22 mouse cellular contexts compared by ENCODE assay signal in the genomic region with DNA sequence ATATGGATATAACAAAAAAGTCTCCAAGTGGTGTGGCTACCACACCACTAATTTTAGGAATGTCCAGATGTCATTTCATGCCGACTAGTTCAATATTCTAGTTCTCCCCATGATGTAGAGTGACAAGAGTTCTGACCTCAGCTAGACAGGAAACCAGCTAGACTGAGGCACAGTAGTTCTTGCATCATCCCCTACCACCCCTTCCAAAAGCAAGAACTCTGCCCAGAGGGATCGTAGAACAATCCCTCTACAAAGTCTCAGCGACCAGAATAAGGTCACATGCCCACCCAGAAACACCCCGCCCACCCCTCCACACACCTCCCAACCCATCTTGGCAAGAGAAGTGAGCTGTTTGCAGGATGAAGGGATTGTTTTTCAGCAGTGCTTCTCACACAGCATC. TPM values are rescaled to one million over a fixed set of nuclear protein-coding genes. Genes with fewer than 3 reads are reported as not detected.
DNase-seq lines count a peak whose midpoint lies in the region; ATAC-seq and TF ChIP-seq lines count a peak whose summit lies in the region.
"Had no signal": no experiment of that assay in that cellular context is flagged by ENCODE, and none has a peak within 500 bp of the region (broad histone marks: within the 10 kb centered on the region; RNA-seq: fewer than 3 reads in every experiment).

No protein-coding gene starts in this region.

- DNase-seq in thymus, adult 2 months = no peak
- DNase-seq in thymus, postnatal 36 days = no peak
- no peak for DNase-seq in urinary bladder, postnatal 10 days (ENCODE audit: low spot score)
- DNase-seq in B cell, adult 2 months = no peak
- DNase-seq: adrenal gland, postnatal 10 days; cerebellum, adult 2 months; cerebellum, postnatal 36 days; gastrocnemius, postnatal 25 days; heart, postnatal 4 days; kidney, adult 9 months; kidney, postnatal 25 days; liver, postnatal 0 days had no signal

- H3K79me2 ChIP-seq in macrophage (ENCODE audit: inconsistent target) = no peaks in the 10 kb centered on the region

- peak overlapping the region; percentile 34 for H3K27ac ChIP-seq in thymus, adult 2 months (ENCODE audit: control insufficient read depth, insufficient read depth, low read length)
- H3K27ac ChIP-seq in macrophage = peak overlapping the region; percentile 13; the same call in 1 of the 2 replicates
- H3K27ac ChIP-seq: hindbrain, embryonic 15.5 days; limb, embryonic 12.5 days had no signal

- no peak overlapping the region for H3K4me3 ChIP-seq in thymus, adult 2 months (ENCODE audit: control insufficient read depth, insufficient read depth, low read length)
- H3K4me3 ChIP-seq in macrophage (ENCODE audit: inconsistent target) = no peak overlapping the region
- H3K4me3 ChIP-seq: hindbrain, embryonic 15.5 days; limb, embryonic 12.5 days; midbrain, embryonic 12.5 days had no signal

- TF ChIP-seq POLR2A in thymus, adult 2 months (IDR thresholded peaks at IDR 0.05; ENCODE audit: control insufficient read depth, extremely low read depth, insufficient read depth, low read length, poor library complexity) = no peak

- peak; percentile 48 for ATAC-seq in activated CD4-positive, CD25-positive, alpha-beta regulatory T cell, adult 4 months
- ATAC-seq in erythroid progenitor cell, adult 5-6 weeks (replicated peaks; ENCODE audit: low FRiP score, poor library complexity, severe bottlenecking) = no peak
- ATAC-seq: intestine, embryonic 16.5 days; liver, postnatal 0 days; lung, postnatal 0 days; Patski had no signal

- peaks cover 19% of the 10 kb centered on the region for H3K4me1 ChIP-seq in thymus, adult 2 months (replicated peaks; ENCODE audit: control insufficient read depth, insufficient read depth, low read length)
- H3K4me1 ChIP-seq: hindbrain, embryonic 15.5 days had no signal

- no peaks in the 10 kb centered on the region for H3K36me3 ChIP-seq in thymus, adult 2 months (ENCODE audit: control insufficient read depth, insufficient read depth, low read length)
- H3K36me3 ChIP-seq in macrophage (ENCODE audit: inconsistent target) = no peaks in the 10 kb centered on the region
- H3K36me3 ChIP-seq: hindbrain, embryonic 15.5 days; limb, embryonic 12.5 days; midbrain, embryonic 12.5 days had no signal

- 10% methylated on average over 4 of the region's 4 CpGs for WGBS in thymus, adult 2 months
- WGBS in macrophage (ENCODE audit: missing documents) = 33% methylated on average over 4 of the region's 4 CpGs

- TF ChIP-seq CTCF in thymus, adult 2 months (IDR thresholded peaks at IDR 0.05; ENCODE audit: borderline replicate concordance, control insufficient read depth, extremely low read depth, insufficient read depth, low read length, poor library complexity) = no peak

- H3K27me3 ChIP-seq in thymus, adult 2 months (ENCODE audit: control insufficient read depth, insufficient read depth, low read length) = no peaks in the 10 kb centered on the region
- H3K27me3 ChIP-seq: hindbrain, embryonic 15.5 days; limb, embryonic 12.5 days; Patski had no signal

RNA-seq across cellular contexts. Expression of gene Arhgap25, which starts 14.4 kb away (rescaled TPM):
- polyA plus RNA-seq in thymus, adult 2 months (2012; rRNA removed) = 17.2 TPM in 2 replicates
- 10 to 100 TPM; 76.6 to 80.0 TPM for polyA plus RNA-seq in activated CD4-positive, CD25-positive, alpha-beta regulatory T cell, adult 4 months (2017; shearing (Covaris generic))
- 100 to 1,000 TPM in 17 of 26 experiments, 10 to 100 TPM in 9; 16.9 to 236 (median 130) TPM for total RNA-seq in macrophage (2018; cell fraction: chromatin; rRNA removed)
- total RNA-seq in macrophage (2018; cell fraction: cytosol; rRNA removed) = 100 to 1,000 TPM in 2 of 26 experiments, 10 to 100 TPM in 24; 20.6 to 107 (median 78.6) TPM
- total RNA-seq in macrophage (2018; cell fraction: nucleus; rRNA removed) = 100 to 1,000 TPM in 15 of 26 experiments, 10 to 100 TPM in 11; 20.6 to 179 (median 118) TPM
- 57.1 to 128 TPM (median 92.0 TPM) in 3 replicates for polyA plus RNA-seq in macrophage (2018)
- 3.2 and 7.1 TPM in 2 replicates for total RNA-seq in erythroid progenitor cell, adult 5-6 weeks (2015; ENCODE audit: low replicate concordance)
- 8.6 and 11.2 TPM in 2 replicates for total RNA-seq in erythroid progenitor cell, adult 5-6 weeks (2017; ENCODE audit: low replicate concordance)
- polyA plus RNA-seq: C2C12 had no signal

RNA-seq across cellular contexts. Expression of gene Prokr1, which starts 43.1 kb away (rescaled TPM):
- 0.20 and 0.26 TPM in 2 replicates for polyA plus RNA-seq in thymus, adult 2 months (2012; rRNA removed)
- polyA plus RNA-seq in activated CD4-positive, CD25-positive, alpha-beta regulatory T cell, adult 4 months (2017; shearing (Covaris generic)) = not detected
- 1 to 10 TPM in 1 of 26 experiments, under 1 TPM in 10, not detected in 15; 0.15 to 1.4 (median 0.33) TPM for total RNA-seq in macrophage (2018; cell fraction: chromatin; rRNA removed)
- total RNA-seq in macrophage (2018; cell fraction: cytosol; rRNA removed) = 1 to 10 TPM in 8 of 26 experiments, under 1 TPM in 18; 0.14 to 1.4 (median 0.38) TPM
- 1 to 10 TPM in 5 of 26 experiments, under 1 TPM in 21; 0.19 to 2.3 (median 0.67) TPM for total RNA-seq in macrophage (2018; cell fraction: nucleus; rRNA removed)
- 0.82 to 2.6 TPM (median 1.1 TPM) in 3 replicates for polyA plus RNA-seq in macrophage (2018)
- 6.5 and 8.4 TPM in 2 replicates for total RNA-seq in erythroid progenitor cell, adult 5-6 weeks (2015; ENCODE audit: low replicate concordance)
- 5.4 and 6.2 TPM in 2 replicates for total RNA-seq in erythroid progenitor cell, adult 5-6 weeks (2017; ENCODE audit: low replicate concordance)
